Mouse (Mus musculus): ENCODE measurements around the gene Plekhf1.

The Plekhf1 gene

DNA sequence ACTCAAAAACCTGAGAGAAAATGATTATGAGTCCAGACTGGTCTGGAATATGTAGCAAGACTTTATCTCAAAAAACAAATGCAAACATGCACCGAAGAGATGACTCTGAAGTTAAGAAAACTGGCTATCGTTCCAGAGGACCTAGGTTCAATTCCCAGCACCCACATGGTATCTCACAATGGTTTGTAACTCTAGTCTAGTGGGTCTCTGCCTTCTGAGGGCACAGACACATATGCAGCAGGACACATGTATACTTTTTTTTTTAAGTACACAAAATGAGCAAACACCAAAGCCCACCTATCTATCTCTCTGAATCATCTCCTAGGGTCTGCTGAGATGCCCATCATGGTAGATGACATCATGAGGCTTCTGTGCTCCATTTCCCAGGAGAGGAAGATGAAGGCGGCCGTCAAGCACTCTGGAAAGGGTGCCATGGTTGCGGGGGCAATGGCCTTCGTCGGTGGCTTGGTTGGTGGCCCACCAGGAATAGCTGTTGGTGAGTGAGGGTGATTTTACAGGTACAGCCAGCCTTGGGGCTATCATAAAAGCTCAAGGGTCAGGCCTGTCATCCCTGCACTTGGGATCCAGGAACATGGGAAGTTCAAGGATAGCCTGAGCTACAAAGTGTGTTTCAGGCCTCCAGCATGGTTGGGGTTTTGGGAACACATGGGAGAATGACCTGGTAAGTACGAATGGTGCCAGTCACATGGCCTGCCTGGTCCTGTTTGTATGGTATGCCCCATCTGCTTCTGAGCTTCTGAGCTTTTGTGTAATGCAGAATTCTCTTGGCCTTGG is 39.3 kb downstream of the Plekhf1 start:
- DNase-seq (ENCODE audit: low spot score in 2 of 2), result no peak

DNA sequence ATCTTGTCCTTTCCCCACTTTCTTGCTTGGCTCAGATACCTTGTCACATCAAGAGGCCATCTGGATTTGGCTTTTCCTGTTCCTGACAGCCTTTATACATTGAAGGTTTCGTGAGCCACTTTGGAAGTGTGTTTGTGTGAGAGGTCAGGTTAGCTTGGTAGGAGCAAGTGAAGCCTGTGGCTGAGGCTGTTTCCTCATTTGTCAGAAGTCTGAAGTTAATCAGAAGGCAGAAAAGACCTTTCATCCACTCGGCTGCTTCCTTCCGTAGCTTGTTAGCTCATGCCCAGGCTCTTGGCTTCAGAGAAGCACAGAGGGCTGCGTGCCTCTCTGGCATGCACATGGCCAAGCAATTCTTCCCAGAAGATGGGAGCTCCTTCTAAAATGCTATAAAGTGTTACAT is 40.0 kb downstream of the Plekhf1 start:
- no peak for DNase-seq (ENCODE audit: low spot score in 2 of 2)

DNA sequence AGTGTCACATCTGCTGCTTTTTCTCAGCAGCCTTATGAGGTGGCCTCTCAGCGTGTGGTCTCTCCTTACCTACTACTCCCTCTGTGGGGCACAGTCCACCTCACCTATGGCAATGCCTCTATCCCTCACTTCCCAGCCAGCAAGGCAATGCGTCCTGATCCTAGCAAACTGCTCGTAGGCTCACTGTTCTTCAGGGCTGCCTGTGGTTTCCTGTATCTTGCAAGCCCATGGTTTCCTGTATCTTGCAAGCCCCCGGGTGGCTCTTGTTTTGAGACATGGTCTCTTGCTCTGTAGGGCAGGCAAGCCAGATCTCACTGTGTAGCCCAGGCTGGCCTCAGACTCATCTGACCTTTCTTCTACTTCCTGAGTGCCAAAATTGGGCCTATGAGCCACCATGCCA is 41.0 kb downstream of the Plekhf1 start:
- DNase-seq (ENCODE audit: low spot score in 2 of 2), result no peak

DNA sequence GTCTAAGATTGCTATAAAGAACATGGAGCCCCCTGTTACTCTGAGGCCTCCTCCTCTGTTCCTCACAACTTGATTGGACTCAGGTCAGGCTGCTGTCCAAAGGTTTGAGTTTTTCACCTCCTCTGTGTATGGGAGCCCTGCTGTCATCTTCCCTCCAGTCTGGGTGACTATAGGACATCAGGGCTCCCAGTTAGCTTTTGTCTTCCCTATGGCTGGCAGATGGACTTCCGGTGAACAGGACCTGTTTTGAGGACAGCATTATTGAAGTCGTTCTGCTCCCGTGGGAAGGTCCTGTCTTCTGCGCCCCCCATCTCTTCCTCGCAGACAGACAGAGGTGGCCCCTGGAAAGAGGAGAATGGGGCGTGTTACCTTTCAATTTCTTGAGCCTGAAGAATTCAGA is 43.0 kb downstream of the Plekhf1 start:
- DNase-seq (ENCODE audit: low spot score in 2 of 2), result no peak

DNA sequence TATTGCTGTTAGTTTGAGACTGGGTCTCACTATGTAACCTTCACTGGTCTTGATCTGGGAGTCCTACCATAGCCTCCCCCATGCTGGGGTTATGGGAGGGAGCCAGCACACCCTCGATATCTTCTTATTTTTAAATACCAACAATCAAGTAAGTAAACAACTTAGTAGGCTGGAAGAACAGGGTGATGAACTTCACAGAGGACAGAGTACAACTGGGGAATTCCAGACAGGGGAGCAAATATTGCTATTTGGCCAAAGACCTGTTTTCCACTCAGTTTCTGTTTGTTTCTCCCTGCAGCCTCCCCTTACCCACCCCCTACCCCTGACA is 43.4 kb downstream of the Plekhf1 start:
- DNase-seq (ENCODE audit: low spot score in 2 of 2), result no peak

DNA sequence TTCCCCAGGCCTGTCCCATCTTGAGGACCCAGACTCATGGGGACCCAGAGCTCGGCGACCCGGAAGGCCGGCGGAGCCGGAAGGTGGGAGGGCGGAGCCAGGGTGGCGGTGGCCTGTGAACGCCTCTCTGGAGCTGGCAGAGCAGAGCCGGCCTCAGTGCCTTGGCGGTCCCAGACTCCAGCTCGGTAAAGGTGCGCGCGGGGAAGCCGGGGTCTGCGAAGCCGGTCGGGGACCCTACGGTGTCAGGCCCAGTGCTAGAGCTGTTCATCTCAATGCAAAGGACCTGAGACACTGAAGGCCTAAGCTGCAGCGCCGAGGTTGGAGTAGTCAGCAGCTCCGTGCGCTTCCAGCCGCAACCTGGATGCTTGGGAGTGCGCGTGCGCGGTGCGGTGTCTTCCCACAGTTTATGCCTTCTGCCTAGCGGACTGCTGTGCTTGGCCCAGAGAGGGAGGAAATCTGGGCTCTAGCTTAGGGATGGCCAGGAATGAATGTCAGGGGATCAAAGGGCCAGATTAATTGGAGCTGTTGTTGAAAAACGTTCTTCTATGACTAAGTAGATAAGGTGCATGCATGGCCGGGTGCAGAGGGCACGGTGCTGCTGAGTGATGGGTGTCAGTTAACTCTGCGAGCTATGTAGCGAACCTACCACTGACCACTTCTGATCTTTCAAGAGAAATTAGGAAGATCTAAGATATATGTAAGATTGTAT is 44.0 kb downstream of the Plekhf1 start:
- DNase-seq (ENCODE audit: low spot score in 2 of 2), result peak; percentile 74 to 81

DNA sequence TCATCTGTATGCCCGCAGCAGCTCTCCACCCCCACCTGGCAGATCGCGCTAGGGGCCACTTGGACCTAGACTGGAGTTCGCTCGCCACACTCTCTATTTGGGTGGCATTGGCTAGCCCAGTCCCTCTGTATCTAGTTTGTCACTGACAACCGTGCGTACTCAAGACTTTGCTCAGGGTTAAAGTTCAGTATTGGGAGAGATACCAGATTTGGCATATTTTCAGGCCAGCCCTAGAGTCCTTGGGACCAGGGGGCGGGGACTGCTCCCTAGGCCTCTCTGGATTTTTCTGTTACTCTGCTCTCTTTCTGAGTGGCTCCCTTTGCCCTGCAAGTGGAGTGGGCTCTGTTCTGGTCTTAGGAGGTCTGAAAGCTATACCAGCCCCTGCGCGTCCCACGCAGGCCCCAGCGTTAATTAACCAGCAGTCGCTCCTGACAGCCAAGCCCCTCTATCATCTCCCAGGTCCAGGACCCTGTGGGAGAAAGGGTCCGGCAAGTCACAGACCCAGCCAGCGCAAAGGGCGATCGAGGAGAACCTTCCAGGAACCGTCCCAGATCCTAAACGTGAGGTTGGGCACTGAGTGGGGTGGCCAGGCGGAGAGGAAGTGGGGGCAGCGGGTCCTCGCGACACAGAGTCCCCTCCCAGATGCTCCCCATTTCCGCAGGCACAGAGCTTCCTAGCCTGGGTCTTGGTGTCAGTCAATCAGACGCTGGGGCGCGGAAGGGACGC is 44.7 kb downstream of the Plekhf1 start, which contains the start of gene 1600014C10Rik:
1600014C10Rik (plus strand) TSS at position 256 of the 726 bp plus-strand sequence.
- DNase-seq (ENCODE audit: low spot score in 2 of 2), result peak in 1 of 2 experiments; percentile 24

DNA sequence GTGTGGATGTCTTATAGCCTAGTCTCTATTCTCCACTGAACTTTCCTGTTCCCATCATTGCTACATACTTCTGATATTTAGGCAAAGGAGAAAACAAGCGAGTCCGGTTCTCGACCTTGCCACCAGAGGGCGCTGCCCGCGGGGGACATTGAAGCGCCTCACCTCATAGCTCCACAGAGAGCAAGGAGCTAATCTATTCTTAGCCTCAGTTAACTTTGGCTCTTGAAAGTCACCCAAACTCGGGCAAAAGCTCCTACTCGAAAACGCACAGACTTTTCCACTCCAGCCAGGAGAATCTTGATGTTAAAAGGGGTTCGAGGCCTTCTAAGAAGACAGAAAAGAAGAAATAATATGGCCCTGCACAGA is 45.2 kb downstream of the Plekhf1 start:
- DNase-seq (ENCODE audit: low spot score in 2 of 2), result peak; percentile 53 to 80

DNA sequence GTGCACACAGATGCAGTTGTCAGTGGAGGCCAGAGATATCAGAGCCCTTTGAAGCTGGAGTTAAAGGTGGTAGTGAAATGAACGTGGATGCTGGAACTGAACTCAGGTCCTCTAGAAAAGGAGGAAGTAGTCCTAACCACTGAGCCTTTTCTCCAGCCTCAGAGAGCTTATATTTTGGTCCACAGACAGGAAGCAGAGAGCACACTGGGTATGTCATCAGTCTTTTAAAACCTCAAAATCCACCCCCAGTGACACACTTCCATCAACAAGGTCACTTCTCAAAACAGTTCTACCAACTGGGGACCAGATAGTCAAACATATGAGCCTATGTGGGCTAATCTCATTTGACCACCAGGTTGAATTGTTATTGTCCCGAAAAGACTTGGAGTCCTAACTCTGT is 46.5 kb downstream of the Plekhf1 start:
- DNase-seq (ENCODE audit: low spot score in 2 of 2), result no peak

DNA sequence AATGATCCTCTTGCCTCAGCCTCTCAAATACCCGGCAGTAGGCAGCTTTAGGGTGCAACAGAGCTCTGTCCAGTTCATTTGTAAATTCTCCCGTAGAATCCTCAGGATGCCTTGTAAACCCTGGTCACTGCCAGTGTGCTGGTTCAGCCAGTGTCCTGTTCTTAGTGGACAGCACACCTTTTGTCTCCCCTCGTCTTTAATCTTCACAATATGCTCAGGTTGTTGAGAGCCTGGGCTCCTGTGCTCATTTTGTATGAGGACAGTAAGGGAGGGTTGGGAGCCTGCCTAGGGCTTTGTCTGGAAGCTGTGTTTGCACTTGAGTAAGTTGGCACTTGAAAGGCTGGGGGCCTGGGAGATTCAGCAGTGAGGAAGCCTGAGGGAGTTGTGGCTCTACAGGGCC is 47.9 kb downstream of the Plekhf1 start:
- DNase-seq (ENCODE audit: low spot score in 2 of 2), result no peak

DNA sequence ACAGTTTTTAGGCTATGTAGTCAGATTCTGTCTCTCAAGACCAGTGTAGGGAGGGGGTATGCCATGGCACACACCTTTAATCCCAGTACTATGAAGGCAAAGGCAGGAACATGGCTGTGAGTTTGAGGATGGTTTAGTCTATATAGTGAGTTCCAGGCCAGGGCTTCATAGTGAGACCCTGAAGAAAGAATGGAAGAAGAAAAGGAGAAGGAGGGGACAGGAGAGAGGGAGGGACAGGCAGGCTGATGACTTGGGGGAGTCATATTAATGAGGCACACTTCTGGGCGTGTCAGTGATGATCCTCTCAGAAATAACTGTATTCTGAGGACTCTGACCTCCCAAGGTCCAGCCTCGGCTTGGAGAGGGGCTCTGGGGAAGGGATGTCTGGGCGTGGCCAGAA is 51.8 kb downstream of the Plekhf1 start:
- DNase-seq (ENCODE audit: low spot score in 2 of 2), result no peak

DNA sequence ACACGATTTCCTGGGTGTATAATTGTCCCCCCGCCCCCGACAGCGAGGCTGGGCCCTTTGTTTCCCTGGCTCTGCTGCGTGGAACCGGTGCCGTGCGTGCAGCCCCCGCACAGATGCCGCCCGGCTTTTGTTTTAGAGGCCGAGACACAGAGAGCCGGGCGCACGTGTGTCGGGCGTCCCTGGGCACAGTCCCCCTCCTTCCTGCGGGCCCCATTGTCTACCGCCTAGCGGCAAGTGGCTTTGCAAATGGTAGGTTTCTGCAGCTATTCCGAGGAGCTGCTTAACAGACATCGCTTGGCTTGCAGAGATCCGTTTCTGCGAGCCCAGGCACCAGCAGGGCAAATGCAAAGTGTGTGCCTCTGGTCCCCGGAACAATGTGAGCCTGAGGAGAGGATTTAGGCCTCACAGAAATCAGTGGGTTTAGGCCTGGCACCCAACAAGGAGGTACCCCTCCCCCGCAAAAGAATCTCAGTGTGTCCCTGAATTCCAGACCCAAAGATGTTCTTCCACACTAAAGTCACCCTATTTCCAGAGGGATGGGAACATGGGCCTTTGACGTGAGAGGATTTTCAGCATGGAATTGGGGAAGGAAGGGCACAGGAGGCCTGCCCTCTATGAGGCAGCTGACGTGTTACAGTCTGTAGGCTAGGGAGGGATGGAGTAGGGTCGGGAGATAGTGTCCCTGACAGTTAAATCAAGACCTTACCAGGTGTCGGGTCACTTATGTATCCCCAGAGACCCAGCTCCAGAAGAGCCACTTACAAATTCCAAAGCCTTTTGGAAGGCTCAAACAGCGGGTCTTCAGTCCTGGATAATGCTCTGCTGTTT is 53.3 kb downstream of the Plekhf1 start:
- DNase-seq (ENCODE audit: low spot score in 2 of 2), result peak in 1 of 2 experiments; percentile 27

DNA sequence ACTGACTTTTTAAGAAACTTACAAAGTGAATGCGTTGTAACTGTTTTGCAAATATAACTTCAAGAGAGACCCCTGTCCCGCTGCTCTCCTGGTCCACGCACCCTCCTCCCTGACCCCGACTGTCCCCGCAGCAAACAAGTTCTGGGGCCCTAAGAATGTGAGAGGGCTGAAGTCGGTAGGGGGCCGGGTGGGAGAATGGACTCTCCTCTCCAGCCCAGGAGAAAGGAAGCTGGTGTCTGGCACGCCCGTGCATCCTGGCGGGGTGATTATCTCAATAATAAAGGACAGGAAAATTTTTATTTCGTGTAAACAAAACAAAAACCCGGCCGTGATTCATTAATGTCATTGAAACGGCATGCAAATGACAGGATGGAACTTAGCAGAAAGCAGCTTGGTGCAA is 53.9 kb downstream of the Plekhf1 start:
- DNase-seq (ENCODE audit: low spot score in 2 of 2), result no peak

DNA sequence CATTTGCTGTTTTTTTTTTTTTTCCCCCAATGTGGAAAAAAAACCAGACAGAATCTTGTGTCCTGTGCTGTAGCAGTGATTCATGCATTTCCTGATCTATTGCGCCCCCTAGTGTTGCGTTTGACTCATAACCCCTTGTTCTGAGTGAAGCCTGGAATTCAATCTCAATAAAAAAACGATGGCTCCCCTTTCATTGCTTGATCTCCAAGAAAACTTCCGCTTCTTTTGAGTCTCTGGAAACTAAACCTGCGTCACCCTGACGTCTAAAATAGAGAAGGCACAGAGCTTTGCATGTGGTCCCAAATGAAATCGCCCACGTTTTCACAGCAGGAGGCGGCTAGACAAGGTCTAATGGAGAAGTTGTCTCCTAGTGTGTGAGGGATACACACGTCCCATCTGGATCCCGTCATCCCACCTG is 60.1 kb downstream of the Plekhf1 start:
- peak; percentile 46 to 62 for DNase-seq (ENCODE audit: low spot score in 2 of 2)
